Mouse (Mus musculus) intestine, embryonic 15.5 days (tissue): Measurements from ENCODE around the gene Trim21. TPM values are rescaled to one million over a fixed set of nuclear protein-coding genes. Genes with fewer than 3 reads are reported as not detected.

ENCODE experiments used
- ATAC-seq: fragments of 200-750 bp; cut with Nextera tagmentation; 2 replicates; pipeline ENCODE4 v1.8.0; 2017; ENCODE audit warnings: moderate TSS enrichment, moderate library complexity
- H3K27ac ChIP-seq: fragments of 300-500 bp; sonication (generic); 2 replicates; pipeline ENCODE4 v1.5.1; 2015; ENCODE audit warnings: mild to moderate bottlenecking, inconsistent platforms
- H3K27me3 ChIP-seq: fragments of 300-500 bp; sonication (generic); replicated peaks from 2 replicates; pipeline ENCODE4 v1.6.1; 2015; ENCODE audit warnings: inconsistent platforms
- H3K36me3 ChIP-seq: fragments of 300-500 bp; sonication (generic); 2 replicates; pipeline ENCODE4 v1.6.1; 2015; ENCODE audit warnings: inconsistent platforms
- H3K4me1 ChIP-seq: fragments of 300-500 bp; sonication (generic); replicated peaks from 2 replicates; pipeline ENCODE4 v1.6.1; 2015; ENCODE audit warnings: inconsistent platforms
- H3K4me2 ChIP-seq: fragments of 300-500 bp; sonication (generic); replicated peaks from 2 replicates; pipeline ENCODE4 v1.6.1; 2015; ENCODE audit warnings: mild to moderate bottlenecking, inconsistent platforms
- H3K4me3 ChIP-seq: fragments of 300-500 bp; sonication (generic); replicated peaks from 2 replicates; pipeline ENCODE4 v1.5.1; 2015; ENCODE audit warnings: inconsistent platforms
- H3K9ac ChIP-seq: fragments of 300-500 bp; sonication (generic); 2 replicates; pipeline ENCODE4 v1.6.1; 2015; ENCODE audit warnings: inconsistent platforms
- H3K9me3 ChIP-seq: fragments of 300-500 bp; sonication (generic); 2 replicates; pipeline ENCODE4 v1.6.1; 2016; ENCODE audit warnings: inconsistent platforms
- WGBS: fragments of 180-500 bp; shearing (Covaris S2); methylation state at CpG from one replicate; pipeline ENCODE4 v1.1.7; 2015; 5-methylcytosine and 5-hydroxymethylcytosine counted together
- polyA plus RNA-seq: library from polyadenylated mRNA; unstranded; fragments of >200 nt; fragmentation: Nextera tagmentation; extraction: Ambion mirVana; gene quantifications from 2 replicates; pipeline ENCODE4 v1.2.1, GENCODE M21; 2015

Gene Trim21
- polyA plus RNA-seq, 1 experiment from 2014 or later, result 1.2 TPM

DNA sequence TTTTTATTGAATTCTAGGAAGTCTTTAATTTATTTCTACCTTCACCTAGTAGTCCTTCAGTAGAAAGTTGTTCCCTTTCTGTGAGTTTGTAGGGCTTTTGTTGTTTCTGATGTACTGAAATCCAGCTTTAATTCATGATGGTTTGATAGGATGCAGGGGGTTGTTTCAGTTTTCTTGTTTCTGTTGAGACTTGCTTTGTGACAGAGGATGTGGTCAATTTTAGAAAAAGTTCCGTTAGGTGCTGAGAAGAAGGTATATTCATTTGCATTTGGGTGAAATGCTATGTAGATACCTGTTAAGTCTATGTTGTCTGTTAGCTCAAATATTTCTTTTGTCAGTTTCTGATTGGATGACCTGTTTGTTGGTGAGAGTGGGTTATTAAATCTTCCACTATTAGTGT, 36.2 kb downstream of the Trim21 start:
- no peaks in the 10 kb centered on the region for H3K36me3 ChIP-seq
- H3K9ac ChIP-seq, result no peak overlapping the region
- WGBS, result 80% methylated on average over 1 of the region's 1 CpGs
- no peaks in the 10 kb centered on the region for H3K27me3 ChIP-seq
- H3K27ac ChIP-seq, result no peak overlapping the region
- ATAC-seq, result no peak
- no peaks in the 10 kb centered on the region for H3K9me3 ChIP-seq
- no peak overlapping the region for H3K4me2 ChIP-seq
- no peaks in the 10 kb centered on the region for H3K4me1 ChIP-seq
- no peak overlapping the region for H3K4me3 ChIP-seq

DNA sequence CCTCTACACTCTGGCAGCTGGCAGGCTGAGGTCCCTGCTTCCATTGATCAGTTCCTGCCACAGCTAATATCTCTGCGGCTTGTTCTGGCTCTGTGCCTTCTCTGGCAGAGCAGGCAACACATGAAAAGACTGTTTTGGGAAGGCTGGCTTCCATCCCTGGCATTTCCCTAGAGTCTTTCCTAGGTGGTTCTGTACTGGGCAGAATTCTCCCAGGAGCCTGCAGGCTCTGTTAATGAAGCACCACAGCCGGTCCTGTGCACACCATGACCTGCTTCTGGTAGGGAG, 48.3 kb downstream of the Trim21 start:
- 79% methylated on average over 2 of the region's 2 CpGs for WGBS
- Histone ChIP-seq H3K4me3 (no peak overlapping the region), H3K27me3 (no peaks in the 10 kb centered on the region), H3K4me1 (0 out of 2 replicates have a peak, but pooled peaks cover 2% of the 10 kb centered on the region), H3K9ac (no peak overlapping the region), H3K36me3 (no peaks in the 10 kb centered on the region), H3K9me3 (no peaks in the 10 kb centered on the region), H3K27ac (no peak overlapping the region), H3K4me2 (no peak overlapping the region)
- no peak for ATAC-seq

GRCm38 (mm10) chr7:102516261-102517050, 48.8 kb downstream of the Trim21 start:
- H3K9me3 ChIP-seq, result no peaks in the 10 kb centered on the region
- no peak overlapping the region for H3K27ac ChIP-seq
- H3K36me3 ChIP-seq, result no peaks in the 10 kb centered on the region
- no peak overlapping the region for H3K4me3 ChIP-seq
- 74% methylated on average over 10 of the region's 10 CpGs for WGBS
- 0 out of 2 replicates have a peak, but pooled peaks cover 2% of the 10 kb centered on the region for H3K27me3 ChIP-seq
- H3K4me2 ChIP-seq, result no peak overlapping the region
- 0 out of 2 replicates have a peak, but pooled peaks cover 2% of the 10 kb centered on the region for H3K4me1 ChIP-seq
- no peak for ATAC-seq
- H3K9ac ChIP-seq, result no peak overlapping the region

DNA sequence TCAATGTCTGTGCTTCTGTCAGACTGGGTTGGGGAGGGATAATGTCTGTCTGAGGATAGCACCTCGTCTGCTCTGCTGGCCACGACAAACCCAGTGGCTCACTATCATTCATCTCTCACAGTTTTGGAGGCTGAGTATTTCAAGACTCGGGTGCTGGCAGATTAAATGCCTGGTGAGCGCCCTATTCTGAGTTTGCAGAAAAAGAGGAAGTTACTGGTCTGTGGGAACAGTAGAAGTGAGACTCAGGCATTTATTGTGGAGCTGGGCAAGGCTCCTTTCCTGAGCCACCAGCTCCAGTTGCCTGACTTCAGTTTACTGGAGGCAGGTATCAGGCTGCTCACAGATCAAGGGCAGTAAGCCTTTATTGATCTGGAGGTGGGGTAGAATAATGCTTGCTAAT, 51.1 kb downstream of the Trim21 start:
- no peak for ATAC-seq
- Histone ChIP-seq H3K36me3 (no peaks in the 10 kb centered on the region), H3K9ac (no peak overlapping the region), H3K27ac (no peak overlapping the region), H3K4me1 (0 out of 2 replicates have a peak, but pooled peaks cover 2% of the 10 kb centered on the region), H3K4me3 (no peak overlapping the region), H3K9me3 (no peaks in the 10 kb centered on the region), H3K27me3 (0 out of 2 replicates have a peak, but pooled peaks cover 2% of the 10 kb centered on the region), H3K4me2 (no peak overlapping the region)
- WGBS, result 71% methylated on average over 4 of the region's 4 CpGs

- ATAC-seq, result peak; percentile 97
- Histone ChIP-seq H3K9me3 (no peaks in the 10 kb centered on the region), H3K36me3 (no peaks in the 10 kb centered on the region), H3K4me2 (peak overlapping the region; percentile 96), H3K27ac (no peak overlapping the region), H3K27me3 (0 out of 2 replicates have a peak, but pooled peaks cover 2% of the 10 kb centered on the region), H3K4me1 (0 out of 2 replicates have a peak, but pooled peaks cover 2% of the 10 kb centered on the region), H3K4me3 (peak overlapping the region; percentile 51), H3K9ac (peak overlapping the region; percentile 65)
- under 1% methylated on average over 54 of the region's 54 CpGs for WGBS
Observed at GRCm38 (mm10) chr7:102512814-102513435, 52.4 kb downstream of the Trim21 start.

GRCm38 (mm10) chr7:102511927-102512326, 53.4 kb downstream of the Trim21 start:
- H3K9me3 ChIP-seq, result no peaks in the 10 kb centered on the region
- H3K9ac ChIP-seq, result no peak overlapping the region
- H3K4me1 ChIP-seq, result 0 out of 2 replicates have a peak, but pooled peaks cover 2% of the 10 kb centered on the region
- no peak for ATAC-seq
- H3K27me3 ChIP-seq, result 0 out of 2 replicates have a peak, but pooled peaks cover 2% of the 10 kb centered on the region
- H3K4me3 ChIP-seq, result no peak overlapping the region
- WGBS, result 90% methylated on average over 10 of the region's 10 CpGs
- H3K4me2 ChIP-seq, result no peak overlapping the region
- no peak overlapping the region for H3K27ac ChIP-seq
- H3K36me3 ChIP-seq, result no peaks in the 10 kb centered on the region

- Histone ChIP-seq H3K36me3 (no peaks in the 10 kb centered on the region), H3K27ac (no peak overlapping the region), H3K4me1 (0 out of 2 replicates have a peak, but pooled peaks cover 2% of the 10 kb centered on the region), H3K27me3 (0 out of 2 replicates have a peak, but pooled peaks cover 2% of the 10 kb centered on the region), H3K9me3 (no peaks in the 10 kb centered on the region), H3K4me3 (no peak overlapping the region), H3K4me2 (no peak overlapping the region), H3K9ac (no peak overlapping the region)
- ATAC-seq, result no peak
- WGBS, result 85% methylated on average over 7 of the region's 7 CpGs
Observed at GRCm38 (mm10) chr7:102509726-102510125, 55.6 kb downstream of the Trim21 start.

DNA sequence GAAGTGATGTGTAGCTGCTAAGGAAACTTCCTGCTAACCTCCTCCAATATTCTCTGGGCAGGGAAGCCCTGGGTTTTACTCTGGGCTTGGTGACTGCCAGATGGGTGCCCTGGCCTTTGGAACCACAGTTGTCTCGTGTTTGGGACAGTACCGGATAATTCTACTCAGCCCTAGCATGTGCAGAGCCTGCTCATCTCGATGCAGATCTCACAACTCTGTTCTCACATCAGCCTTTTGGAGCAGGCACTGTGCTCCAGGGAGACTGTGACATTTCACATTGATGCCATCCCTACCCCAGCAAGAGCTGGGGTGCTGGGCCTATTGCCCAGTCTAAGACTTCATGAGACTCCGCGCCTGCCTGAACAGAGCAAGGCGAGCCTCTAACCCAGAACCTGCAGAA, 56.6 kb downstream of the Trim21 start:
- H3K9me3 ChIP-seq, result no peaks in the 10 kb centered on the region
- no peak overlapping the region for H3K27ac ChIP-seq
- no peak overlapping the region for H3K4me3 ChIP-seq
- 88% methylated on average over 6 of the region's 6 CpGs for WGBS
- 0 out of 2 replicates have a peak, but pooled peaks cover 2% of the 10 kb centered on the region for H3K27me3 ChIP-seq
- H3K4me2 ChIP-seq, result no peak overlapping the region
- 0 out of 2 replicates have a peak, but pooled peaks cover 2% of the 10 kb centered on the region for H3K4me1 ChIP-seq
- H3K36me3 ChIP-seq, result no peaks in the 10 kb centered on the region
- ATAC-seq, result no peak
- H3K9ac ChIP-seq, result no peak overlapping the region

GRCm38 (mm10) chr7:102508066-102508465, 57.2 kb downstream of the Trim21 start:
- 0 out of 2 replicates have a peak, but pooled peaks cover 2% of the 10 kb centered on the region for H3K27me3 ChIP-seq
- ATAC-seq, result no peak
- H3K4me1 ChIP-seq, result 0 out of 2 replicates have a peak, but pooled peaks cover 2% of the 10 kb centered on the region
- no peak overlapping the region for H3K27ac ChIP-seq
- H3K9me3 ChIP-seq, result no peaks in the 10 kb centered on the region
- WGBS, result 84% methylated on average over 9 of the region's 9 CpGs
- H3K4me2 ChIP-seq, result no peak overlapping the region
- no peak overlapping the region for H3K9ac ChIP-seq
- H3K4me3 ChIP-seq, result no peak overlapping the region
- H3K36me3 ChIP-seq, result no peaks in the 10 kb centered on the region

Other genes starting within 250 kb of the Trim21 start
- 127 and 138 TPM in 2 replicates for gene Rrm1, start 123.8 kb downstream of the Trim21 start, polyA plus RNA-seq
- 0.13 and 0.19 TPM in 2 replicates for gene Olfr543, start 83.8 kb downstream of the Trim21 start, polyA plus RNA-seq
- gene Olfr544, start 77.2 kb downstream of the Trim21 start, polyA plus RNA-seq, result 0.06 TPM in 1 of 2 replicates, not detected in the other
- gene Olfr545, start 65.9 kb downstream of the Trim21 start, polyA plus RNA-seq, result 0.05 TPM in 1 of 2 replicates, not detected in the other
- gene Olfr547, start 30.7 kb downstream of the Trim21 start, polyA plus RNA-seq, result not detected in 2 replicates
- not detected in 2 replicates for gene Olfr548-ps1, start 24.6 kb downstream of the Trim21 start, polyA plus RNA-seq
- not detected in 2 replicates for gene Olfr549, start 15.6 kb downstream of the Trim21 start, polyA plus RNA-seq
- not detected in 2 replicates for gene Olfr550, start 6.0 kb upstream of the Trim21 start, polyA plus RNA-seq
- gene Olfr551, start 26.4 kb upstream of the Trim21 start, polyA plus RNA-seq, result not detected in 2 replicates
- not detected in 2 replicates for gene Olfr552, start 32.3 kb upstream of the Trim21 start, polyA plus RNA-seq
- gene Olfr553, start 52.7 kb upstream of the Trim21 start, polyA plus RNA-seq, result not detected in 2 replicates
- gene Olfr554, start 72.9 kb upstream of the Trim21 start, polyA plus RNA-seq, result not detected in 2 replicates
- not detected in 2 replicates for gene Olfr555, start 93.3 kb upstream of the Trim21 start, polyA plus RNA-seq
- gene Olfr556, start 99.4 kb upstream of the Trim21 start, polyA plus RNA-seq, result not detected in 2 replicates
- gene Trim68, start 121.8 kb upstream of the Trim21 start, polyA plus RNA-seq, result 11.0 and 11.6 TPM in 2 replicates
- gene Olfr557, start 130.4 kb upstream of the Trim21 start, polyA plus RNA-seq, result not detected in 2 replicates
- 0.20 and 0.28 TPM in 2 replicates for gene Olfr558, start 136.7 kb upstream of the Trim21 start, polyA plus RNA-seq
- not detected in 2 replicates for gene Olfr33, start 153.6 kb upstream of the Trim21 start, polyA plus RNA-seq
- not detected in 2 replicates for gene Olfr559, start 162.0 kb upstream of the Trim21 start, polyA plus RNA-seq
- gene Olfr560, start 193.9 kb upstream of the Trim21 start, polyA plus RNA-seq, result not detected in 2 replicates
- gene Olfr78, start 194.0 kb upstream of the Trim21 start, polyA plus RNA-seq, result 0.40 and 0.55 TPM in 2 replicates
- gene Olfr561, start 205.7 kb upstream of the Trim21 start, polyA plus RNA-seq, result not detected in 2 replicates
- not detected in 2 replicates for gene Olfr564, start 238.0 kb upstream of the Trim21 start, polyA plus RNA-seq